Mouse (Mus musculus) NIH3T3 (cell line): ENCODE data around the gene Gm13290.
A peak's percentile ranks its signal among the peaks of the same experiment; 100 is the strongest.
"Not testable (repeated sequence)": the region's sequence is repeated elsewhere in the genome, so short reads cannot be mapped to it uniquely, and the experiment has no call there.

Source experiments
- DNase-seq: peaks from one replicate; pipeline ENCODE4 v3.0.0-alpha.2; 2012; ENCODE audit warnings: low read depth

Gene Gm13290

DNA sequence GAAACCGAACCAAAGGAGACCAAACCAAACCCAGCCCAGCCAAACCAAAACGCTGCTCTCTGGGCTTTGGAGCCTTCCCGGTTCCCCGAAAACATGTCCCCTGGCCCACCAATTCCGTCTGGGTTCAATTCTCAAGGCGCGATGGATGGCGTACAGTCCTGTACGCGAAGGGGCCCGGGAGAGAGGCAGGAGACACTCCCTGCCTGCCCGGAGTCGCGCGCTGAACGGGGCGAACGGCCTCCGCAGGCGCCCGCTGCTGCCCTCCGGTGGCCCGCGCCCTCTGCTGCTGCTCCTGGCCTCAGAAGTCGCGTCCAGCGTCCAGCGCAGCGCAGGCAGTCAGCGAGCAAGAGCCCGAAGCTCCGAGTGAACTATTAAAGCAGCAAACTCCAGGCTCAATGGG, at the start of gene Gm13290:
Gm13290 (plus strand) TSS at position 301 of the 400 bp plus-strand sequence.
- not testable (repeated sequence) for DNase-seq

DNA sequence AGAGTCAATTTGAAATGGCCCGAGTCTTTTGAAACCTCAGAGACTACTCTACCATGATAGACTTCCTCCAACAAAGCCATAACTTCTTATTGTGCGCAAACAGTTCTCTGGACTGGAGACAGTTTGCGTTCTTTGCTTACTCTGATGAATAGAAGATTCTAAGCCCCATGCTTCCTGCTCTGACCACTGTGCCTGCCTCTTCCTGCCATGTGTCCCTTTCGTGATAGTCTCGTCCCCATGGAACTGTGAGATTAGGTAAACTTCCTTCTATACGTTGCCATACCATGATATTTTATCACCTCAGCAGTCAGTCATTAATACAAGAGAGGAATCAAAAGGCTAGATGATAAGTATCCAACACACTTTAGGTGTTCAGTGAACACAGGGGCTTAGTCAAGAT, 46.9 kb upstream of the Gm13290 start:
- DNase-seq = no peak

DNA sequence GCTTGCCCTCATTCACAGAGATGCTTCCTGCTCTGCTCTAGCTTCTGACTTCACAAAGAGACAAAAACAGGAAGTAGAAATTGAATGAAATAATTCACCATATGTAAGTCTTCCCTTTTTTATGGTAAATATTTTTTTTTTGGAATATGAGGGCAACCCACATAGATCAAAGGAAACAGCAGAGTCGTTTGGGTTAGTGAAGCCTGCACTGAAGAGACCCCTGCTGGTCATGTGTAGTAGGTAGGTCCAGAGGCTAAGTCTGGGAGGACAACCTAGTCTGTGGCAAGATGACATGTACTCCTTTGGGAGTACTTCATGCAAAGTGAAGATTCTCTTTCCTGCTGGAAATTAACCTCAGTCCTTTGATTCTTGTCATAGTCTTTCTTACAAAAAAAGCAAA, 46.3 kb upstream of the Gm13290 start:
- peak; percentile 68 for DNase-seq

DNA sequence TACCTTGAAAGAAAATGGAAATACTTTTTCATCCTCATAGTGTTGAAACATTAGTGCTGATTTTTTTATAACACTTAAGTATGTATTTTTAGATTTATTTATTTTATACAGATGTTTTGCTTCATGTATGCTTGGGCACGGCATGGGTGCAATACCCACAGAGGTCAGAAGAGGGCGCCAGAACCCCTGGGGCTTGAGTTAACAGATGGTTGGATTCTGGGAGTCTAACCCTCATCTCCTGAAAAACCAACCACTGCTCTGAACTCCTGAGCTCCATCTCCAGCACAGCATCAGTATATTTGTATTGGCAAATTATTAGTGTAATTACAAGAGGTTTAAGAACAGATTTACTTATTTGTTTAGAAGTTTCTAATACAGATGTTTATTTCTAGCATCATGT, 35.2 kb upstream of the Gm13290 start:
- peak; percentile 94 for DNase-seq

DNA sequence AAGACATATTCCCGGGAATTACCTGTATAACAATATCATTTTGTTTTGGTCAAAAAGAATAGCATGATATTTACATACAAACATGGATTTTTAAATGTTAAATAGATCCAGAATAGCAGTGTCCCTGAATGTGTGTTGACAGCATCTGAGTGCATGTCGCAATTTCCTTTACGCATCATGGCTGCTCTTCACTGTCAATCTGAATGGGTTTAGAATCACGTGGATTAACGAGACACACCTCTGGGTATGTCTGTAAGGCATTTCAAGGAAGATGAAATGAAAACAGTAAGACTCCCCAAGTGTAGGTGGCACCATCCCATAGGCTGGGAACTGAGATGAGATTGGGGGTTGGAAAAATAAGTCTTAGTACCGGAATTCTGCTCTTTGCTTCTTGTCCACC, 34.6 kb upstream of the Gm13290 start:
- no peak for DNase-seq

DNA sequence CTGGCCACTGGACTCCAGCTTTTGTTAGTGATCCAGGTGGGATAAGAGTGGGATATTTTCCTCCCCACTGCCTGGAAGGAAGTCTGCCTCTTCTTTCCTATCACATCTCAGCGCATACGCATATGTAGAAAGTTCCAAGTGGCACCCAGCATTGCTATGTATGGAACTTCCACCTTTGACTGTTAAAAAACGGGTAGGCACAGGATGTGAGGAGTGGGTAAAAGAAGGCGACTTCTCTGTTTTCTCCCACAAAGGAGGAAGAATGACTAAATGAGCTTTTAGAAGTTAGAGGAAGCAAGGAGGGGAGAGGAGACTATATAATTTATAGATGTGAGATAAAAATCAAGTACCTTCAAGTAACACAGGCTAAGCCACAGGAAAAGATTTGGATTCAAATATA, 32.2 kb upstream of the Gm13290 start:
- no peak for DNase-seq

DNA sequence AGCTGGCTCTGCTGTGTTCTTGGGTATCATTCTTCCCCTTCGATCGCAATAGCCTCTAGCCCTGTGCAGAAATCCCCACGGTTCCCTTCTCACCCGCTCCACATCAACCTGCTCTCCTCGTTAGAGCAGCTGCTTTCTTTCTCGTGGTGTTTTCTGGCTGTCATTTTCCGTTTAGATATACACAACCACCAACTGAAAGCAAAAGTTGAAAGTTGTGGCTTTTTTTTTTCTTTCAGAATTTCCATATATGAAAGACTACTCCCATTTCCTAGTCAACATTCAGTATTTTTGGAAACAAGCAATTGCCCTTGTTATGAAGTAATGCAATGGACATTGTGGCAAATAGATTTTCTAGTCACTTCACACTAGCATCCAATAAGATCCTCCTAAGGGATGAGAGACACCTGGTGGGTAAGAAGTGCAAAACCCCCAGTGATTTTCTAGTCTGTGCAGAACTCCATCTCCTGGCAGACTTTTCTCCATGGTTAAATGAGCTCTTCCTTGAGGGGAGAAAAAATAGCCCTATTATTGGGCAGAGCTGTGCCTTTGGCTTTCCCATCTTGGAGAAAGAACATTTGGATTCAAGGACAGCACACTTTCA, 30.8 kb upstream of the Gm13290 start:
- peak; percentile 41 for DNase-seq

DNA sequence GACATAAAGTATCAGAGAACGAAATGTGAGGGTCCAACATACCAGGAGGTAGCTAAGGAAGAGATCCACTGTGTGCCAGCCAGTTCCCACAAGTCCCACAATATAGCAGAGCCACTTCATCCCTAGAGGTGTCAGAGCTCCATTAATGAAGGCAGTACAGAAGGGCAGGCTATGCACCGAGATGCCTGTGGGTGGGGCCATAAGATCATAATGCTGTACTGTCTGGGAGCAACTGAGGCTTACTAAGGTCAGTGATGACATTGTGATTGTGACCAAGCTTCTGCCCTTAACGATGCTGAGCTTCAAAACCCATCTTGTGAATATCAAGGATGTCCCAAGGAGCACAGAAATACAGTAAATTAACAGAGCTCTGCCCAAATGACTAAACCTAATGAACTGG, 29.4 kb upstream of the Gm13290 start:
- no peak for DNase-seq

DNA sequence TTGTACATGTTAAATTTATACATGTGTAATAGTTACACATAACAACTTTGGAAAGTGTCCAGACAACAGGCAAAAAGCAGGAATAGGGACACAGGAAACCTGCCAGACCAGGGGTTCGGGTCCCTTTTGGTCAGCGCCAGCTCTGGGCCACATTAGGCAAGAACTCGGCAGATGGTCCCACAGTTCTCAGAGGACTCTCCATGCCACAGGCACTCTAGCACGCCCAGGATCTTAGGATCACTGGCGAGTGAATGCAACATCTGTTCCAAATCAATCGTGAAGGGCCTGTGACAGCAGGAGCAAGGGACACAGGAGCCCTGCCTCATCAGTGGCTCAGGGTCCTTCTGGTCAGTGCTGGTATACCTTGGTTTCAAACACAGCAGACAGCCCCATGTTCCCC, 23.7 kb upstream of the Gm13290 start:
- DNase-seq = no peak

DNA sequence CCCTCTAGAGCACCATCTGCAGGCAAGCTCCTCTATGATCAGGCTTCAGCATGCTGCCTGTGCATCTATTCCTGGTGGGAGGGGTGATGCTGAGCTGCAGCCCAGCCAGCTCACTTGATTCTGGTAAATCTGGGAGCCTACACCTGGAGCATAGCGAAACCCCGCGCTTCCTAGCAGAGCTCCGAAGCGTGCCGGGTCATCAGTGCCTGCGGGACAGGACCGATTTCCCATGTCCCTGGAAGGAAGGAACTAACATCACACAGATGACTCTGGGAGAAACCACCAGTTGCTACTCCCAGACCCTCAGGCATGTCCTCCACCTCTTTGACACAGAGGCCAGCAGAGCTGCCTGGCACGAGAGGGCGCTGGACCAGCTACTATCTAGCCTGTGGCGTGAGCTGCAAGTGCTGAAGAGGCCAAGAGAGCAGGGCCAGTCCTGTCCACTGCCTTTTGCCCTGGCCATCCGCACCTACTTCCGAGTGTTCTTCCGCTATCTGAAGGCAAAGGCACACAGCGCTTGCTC, 18.8 kb upstream of the Gm13290 start, which contains the start of gene Gm13271:
Gm13271 (plus strand) TSS at position 51 of the 523 bp plus-strand sequence.
- not testable (repeated sequence) for DNase-seq

DNA sequence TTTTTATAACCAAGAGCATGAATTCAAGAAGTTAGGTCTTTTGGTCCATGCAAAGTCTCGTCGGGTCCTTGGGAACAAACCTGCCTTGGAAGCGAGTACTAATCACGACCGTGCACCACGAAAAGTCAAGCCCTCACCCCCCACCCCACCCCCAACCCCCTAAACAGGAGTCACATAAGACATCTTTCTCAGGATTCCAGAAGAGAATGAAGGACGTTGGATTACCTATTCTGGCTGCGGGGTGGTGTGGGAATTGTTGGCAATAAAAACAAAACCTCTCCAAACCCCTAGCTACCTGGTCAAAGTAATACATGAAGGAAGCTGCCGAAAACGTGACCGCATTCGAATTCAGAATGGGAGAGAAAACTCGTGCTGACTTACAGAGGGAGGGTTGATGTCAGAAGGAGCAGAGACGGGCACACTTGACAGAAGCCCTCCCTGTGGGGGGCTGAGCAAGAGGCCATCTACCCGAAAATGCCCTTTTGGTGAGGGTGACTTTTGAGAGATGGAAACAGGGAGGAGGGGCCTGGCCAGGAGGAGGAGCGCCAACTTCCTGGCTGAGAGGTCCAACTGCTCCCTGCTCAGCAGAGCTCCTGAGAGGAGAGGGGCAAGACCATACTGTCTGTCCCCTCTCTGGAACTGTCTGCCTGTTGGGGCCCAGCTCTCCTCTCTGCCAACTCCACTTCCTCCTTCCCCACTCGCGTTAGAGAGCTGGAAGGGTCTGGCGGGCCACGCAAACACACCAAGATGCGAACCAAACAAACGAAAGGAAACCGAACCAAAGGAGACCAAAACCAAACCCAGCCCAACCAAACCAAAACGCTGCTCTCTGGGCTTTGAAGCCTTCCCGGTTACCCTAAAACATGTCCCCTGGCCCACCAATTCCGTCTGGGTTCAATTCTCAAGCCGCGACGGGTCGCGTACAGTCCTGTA, 16.8 kb upstream of the Gm13290 start:
- peak; percentile 52 for DNase-seq

DNA sequence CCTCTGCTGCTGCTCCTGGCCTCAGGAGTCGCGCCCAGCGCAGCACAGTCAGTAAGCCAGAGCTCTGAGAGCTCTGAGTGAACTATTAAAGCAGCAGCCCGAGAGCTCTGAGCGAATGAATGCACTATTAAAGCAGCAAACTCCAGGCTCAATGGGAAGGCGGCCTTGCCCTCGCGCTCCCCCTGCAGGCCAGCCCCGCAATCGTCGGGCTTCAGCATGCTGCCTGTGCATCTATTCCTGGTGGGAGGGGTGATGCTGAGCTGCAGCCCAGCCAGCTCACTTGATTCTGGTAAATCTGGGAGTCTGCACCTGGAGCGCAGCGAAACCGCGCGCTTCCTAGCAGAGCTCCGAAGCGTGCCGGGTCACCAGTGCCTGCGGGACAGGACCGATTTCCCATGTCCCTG, 16.0 kb upstream of the Gm13290 start:
- DNase-seq = peak; percentile 94

DNA sequence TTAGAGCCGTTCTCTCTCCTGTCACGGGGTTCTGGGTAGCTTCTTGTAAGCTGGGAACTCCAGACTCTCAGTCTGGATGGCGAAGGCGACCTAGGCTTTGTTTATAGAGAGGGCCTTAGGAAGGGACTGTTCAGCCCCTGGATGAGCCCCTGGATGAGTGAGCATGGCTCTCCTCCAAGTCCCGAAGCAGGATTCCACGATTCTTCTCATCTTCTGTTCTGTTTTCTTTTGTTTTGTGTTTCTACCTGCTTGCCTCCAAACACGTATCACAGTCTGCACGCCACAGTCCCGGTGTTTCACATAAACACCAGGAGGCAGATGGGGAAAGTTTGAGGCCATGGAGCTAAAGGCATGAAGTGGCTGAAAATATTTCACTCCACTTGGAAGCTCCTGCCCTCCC, 14.9 kb upstream of the Gm13290 start:
- DNase-seq = not testable (repeated sequence)

DNA sequence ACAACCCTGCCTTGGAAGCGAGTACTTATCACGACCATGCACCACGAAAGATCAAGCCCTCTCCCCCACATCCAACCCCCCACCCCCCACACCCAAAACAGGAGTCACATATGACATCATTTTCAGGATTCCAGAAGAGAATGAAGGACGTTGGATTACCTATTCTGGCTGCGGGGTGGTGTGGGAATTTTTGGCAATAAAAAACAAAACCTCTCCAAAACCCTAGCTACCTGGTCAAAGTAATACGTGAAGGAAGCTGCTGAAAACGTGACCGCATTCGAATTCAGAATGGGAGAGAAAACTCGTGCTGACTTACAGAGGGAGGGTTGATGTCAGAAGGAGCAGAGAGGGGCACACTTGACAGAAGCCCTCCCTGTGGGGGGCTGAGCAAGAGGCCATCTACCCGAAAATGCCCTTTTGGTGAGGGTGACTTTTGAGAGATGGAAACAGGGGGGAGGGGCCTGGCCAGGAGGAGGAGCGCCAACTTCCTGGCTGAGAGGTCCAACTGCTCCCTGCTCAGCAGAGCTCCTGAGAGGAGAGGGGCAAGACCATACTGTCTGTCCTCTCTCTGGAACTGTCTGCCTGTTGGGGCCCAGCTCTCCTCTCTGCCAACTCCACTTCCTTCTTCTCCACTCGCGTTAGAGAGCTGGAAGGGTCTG, 13.9 kb upstream of the Gm13290 start, which contains the start of gene Gm13283:
Gm13283 (plus strand) TSS at position 510 of the 659 bp plus-strand sequence.
- DNase-seq = not testable (repeated sequence)

DNA sequence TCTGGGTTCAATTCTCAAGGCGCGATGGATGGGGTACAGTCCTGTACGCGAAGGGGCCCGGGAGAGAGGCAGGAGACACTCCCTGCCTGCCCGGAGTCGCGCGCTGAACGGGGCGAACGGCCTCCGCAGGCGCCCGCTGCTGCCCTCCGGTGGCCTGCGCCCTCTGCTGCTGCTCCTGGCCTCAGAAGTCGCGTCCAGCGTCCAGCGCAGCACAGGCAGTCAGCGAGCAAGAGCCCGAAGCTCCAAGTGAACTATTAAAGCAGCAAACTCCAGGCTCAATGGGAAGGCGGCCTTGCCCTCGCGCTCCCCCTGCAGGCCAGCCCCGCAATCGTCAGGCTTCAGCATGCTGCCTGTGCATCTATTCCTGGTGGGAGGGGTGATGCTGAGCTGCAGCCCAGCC, 13.2 kb upstream of the Gm13290 start:
- DNase-seq = peak; percentile 91

DNA sequence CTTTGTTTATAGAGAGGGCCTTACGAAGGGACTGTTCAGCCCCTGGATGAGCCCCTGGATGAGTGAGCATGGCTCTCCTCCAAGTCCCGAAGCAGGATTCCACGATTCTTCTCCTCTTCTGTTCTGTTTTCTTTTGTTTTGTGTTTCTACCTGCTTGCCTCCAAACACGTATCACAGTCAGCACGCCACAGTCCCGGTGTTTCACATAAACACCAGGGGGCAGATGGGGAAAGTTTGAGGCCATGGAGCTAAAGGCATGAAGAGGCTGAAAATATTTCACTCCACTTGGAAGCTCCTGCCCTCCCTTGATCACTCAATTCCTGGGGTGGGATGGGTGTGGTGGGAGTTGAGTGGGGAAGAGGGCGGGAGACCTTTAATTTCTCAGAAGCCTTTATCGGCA, 11.9 kb upstream of the Gm13290 start:
- DNase-seq = not testable (repeated sequence)

DNA sequence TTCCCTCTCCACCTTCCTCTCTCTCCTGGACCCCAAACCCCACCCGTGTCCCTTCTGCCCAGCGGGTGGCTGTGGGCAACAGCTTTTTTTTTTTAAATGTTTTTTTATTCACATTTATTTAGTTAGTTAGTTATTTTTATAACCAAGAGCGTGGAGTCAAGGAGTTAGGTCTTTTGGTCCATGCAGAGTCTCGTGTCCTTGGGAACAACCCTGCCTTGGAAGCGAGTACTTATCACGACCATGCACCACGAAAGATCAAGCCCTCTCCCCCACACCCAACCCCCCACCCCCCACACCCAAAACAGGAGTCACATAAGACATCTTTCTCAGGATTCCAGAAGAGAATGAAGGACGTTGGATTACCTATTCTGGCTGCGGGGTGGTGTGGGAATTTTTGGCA, 11.3 kb upstream of the Gm13290 start:
- not testable (repeated sequence) for DNase-seq

DNA sequence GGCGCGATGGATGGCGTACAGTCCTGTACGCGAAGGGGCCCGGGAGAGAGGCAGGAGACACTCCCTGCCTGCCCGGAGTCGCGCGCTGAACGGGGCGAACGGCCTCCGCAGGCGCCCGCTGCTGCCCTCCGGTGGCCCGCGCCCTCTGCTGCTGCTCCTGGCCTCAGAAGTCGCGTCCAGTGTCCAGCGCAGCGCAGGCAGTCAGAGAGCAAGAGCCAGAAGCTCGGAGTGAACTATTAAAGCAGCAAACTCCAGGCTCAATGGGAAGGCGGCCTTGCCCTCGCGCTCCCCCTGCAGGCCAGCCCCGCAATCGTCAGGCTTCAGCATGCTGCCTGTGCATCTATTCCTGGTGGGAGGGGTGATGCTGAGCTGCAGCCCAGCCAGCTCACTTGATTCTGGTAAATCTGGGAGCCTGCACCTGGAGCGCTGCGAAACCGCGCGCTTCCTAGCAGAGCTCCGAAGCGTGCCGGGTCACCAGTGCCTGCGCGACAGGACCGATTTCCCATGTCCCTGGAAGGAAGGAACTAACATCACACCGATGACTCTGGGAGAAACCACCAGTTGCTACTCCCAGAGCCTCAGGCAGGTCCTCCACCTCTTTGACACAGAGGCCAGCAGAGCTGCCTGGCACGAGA, 10.1 kb upstream of the Gm13290 start:
- DNase-seq = peak; percentile 89

DNA sequence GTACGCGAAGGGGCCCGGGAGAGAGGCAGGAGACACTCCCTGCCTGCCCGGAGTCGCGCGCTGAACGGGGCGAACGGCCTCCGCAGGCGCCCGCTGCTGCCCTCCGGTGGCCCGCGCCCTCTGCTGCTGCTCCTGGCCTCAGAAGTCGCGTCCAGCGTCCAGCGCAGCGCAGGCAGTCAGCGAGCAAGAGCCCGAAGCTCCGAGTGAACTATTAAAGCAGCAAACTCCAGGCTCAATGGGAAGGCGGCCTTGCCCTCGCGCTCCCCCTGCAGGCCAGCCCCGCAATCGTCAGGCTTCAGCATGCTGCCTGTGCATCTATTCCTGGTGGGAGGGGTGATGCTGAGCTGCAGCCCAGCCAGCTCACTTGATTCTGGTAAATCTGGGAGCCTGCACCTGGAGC, 3.0 kb downstream of the Gm13290 start, which contains the start of gene Gm13289:
Gm13289 (plus strand) TSS at position 301 of the 400 bp plus-strand sequence.
- not testable (repeated sequence) for DNase-seq

DNA sequence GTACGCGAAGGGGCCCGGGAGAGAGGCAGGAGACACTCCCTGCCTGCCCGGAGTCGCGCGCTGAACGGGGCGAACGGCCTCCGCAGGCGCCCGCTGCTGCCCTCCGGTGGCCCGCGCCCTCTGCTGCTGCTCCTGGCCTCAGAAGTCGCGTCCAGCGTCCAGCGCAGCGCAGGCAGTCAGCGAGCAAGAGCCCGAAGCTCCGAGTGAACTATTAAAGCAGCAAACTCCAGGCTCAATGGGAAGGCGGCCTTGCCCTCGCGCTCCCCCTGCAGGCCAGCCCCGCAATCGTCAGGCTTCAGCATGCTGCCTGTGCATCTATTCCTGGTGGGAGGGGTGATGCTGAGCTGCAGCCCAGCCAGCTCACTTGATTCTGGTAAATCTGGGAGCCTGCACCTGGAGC, 5.9 kb downstream of the Gm13290 start, which contains the start of gene Gm13272:
Gm13272 (plus strand) TSS at position 301 of the 400 bp plus-strand sequence.
- DNase-seq = not testable (repeated sequence)

DNA sequence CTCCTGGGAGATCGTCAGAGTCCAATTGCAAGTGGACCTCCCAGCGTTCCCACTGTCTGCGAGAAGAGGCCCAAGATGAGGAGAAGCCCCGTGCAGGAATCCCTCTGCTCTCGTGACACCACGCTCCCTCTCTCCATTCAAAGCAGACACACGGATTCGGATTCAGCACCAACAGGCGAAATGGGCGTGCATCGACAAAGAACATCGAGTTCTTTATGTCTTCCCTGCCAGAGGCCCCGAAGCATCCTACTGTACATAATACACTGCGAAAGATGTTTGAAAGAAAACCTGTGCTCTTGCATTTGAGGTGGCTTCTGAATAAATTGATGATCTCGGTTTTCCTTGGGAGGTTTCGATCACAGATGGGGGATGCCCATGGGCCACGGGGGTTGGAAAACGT, 6.7 kb downstream of the Gm13290 start:
- DNase-seq = not testable (repeated sequence)

DNA sequence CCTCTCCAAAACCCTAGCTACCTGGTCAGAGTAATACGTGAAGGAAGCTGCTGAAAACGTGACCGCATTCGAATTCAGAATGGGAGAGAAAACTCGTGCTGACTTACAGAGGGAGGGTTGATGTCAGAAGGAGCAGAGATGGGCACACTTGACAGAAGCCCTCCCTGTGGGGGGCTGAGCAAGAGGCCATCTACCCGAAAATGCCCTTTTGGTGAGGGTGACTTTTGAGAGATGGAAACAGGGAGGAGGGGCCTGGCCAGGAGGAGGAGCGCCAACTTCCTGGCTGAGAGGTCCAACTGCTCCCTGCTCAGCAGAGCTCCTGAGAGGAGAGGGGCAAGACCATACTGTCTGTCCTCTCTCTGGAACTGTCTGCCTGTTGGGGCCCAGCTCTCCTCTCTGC, 8.2 kb downstream of the Gm13290 start, which contains the start of gene Ifnz:
Ifnz (plus strand) TSS at position 301 of the 400 bp plus-strand sequence.
- DNase-seq = not testable (repeated sequence)
